Mouse (Mus musculus) neural tube, embryonic 11.5 days (tissue): ENCODE measurements around the gene Mesd. TPM values are rescaled to one million over a fixed set of nuclear protein-coding genes. Genes with fewer than 3 reads are reported as not detected.

ENCODE experiments used
- ATAC-seq: fragments of 200-750 bp; cut with Nextera tagmentation; 2 replicates; pipeline ENCODE4 v1.8.0; 2017; ENCODE audit warnings: moderate number of reproducible peaks, mild to moderate bottlenecking, moderate TSS enrichment, moderate library complexity; ENCODE audit not compliant: insufficient read depth, low FRiP score, low TSS enrichment
- DNase-seq: peaks from one replicate; pipeline ENCODE4 v3.0.0-alpha.2; 2015; ENCODE audit warnings: low spot score
- H3K27ac ChIP-seq: fragments of 300-500 bp; sonication (generic); 2 replicates; pipeline ENCODE4 v1.5.1; 2014; ENCODE audit warnings: low read depth, mild to moderate bottlenecking, low read length
- H3K27me3 ChIP-seq: fragments of 300-500 bp; sonication (generic); 2 replicates; pipeline ENCODE4 v1.6.1; 2014; ENCODE audit warnings: mild to moderate bottlenecking, low read length, mixed read lengths; ENCODE audit not compliant: control insufficient read depth, insufficient read depth
- H3K36me3 ChIP-seq: fragments of 300-500 bp; sonication (generic); 2 replicates; pipeline ENCODE4 v1.6.1; 2014; ENCODE audit warnings: mild to moderate bottlenecking, low read length, moderate library complexity, mixed read lengths; ENCODE audit not compliant: control insufficient read depth, insufficient read depth
- H3K4me1 ChIP-seq: fragments of 300-500 bp; sonication (generic); 2 replicates; pipeline ENCODE4 v1.6.1; 2014; ENCODE audit warnings: low read length, mixed read lengths; ENCODE audit not compliant: control insufficient read depth, insufficient read depth
- H3K4me2 ChIP-seq: fragments of 300-500 bp; sonication (generic); 2 replicates; pipeline ENCODE4 v1.6.1; 2014; ENCODE audit warnings: low read depth, mild to moderate bottlenecking, moderate library complexity
- H3K4me3 ChIP-seq: fragments of 300-500 bp; sonication (generic); 2 replicates; pipeline ENCODE4 v1.5.1; 2014; ENCODE audit warnings: low read depth, low read length
- H3K9ac ChIP-seq: fragments of 300-500 bp; sonication (generic); 2 replicates; pipeline ENCODE4 v1.6.1; 2014; ENCODE audit warnings: mild to moderate bottlenecking, low read length
- H3K9me3 ChIP-seq: fragments of 300-500 bp; sonication (generic); 2 replicates; pipeline ENCODE4 v1.6.1; 2016; ENCODE audit warnings: low read length; ENCODE audit not compliant: control insufficient read depth
- WGBS: fragments of 180-500 bp; shearing (Covaris S2); extraction: QIAGEN DNeasy Blood & Tissue Kit; methylation state at CpG from one replicate; pipeline ENCODE4 v1.1.7; 2014; 5-methylcytosine and 5-hydroxymethylcytosine counted together
- polyA plus RNA-seq: library from polyadenylated mRNA; unstranded; fragments of >200 nt; fragmentation: Nextera tagmentation; extraction: Ambion mirVana; gene quantifications from 2 replicates; pipeline ENCODE4 v1.2.1, GENCODE M21; 2014

Gene Mesd
- polyA plus RNA-seq, 1 experiment from 2014 or later = 70.1 TPM

- no peak for DNase-seq
- ATAC-seq = no peak
- no peaks in the 10 kb centered on the region for H3K9me3 ChIP-seq
- no peaks in the 10 kb centered on the region for H3K27me3 ChIP-seq
- H3K36me3 ChIP-seq = no peaks in the 10 kb centered on the region
- H3K27ac ChIP-seq = no peak overlapping the region
- H3K4me2 ChIP-seq = no peak overlapping the region
- H3K4me1 ChIP-seq = no peaks in the 10 kb centered on the region
- no peak overlapping the region for H3K9ac ChIP-seq
- 67% methylated on average over 3 of the region's 3 CpGs for WGBS
- H3K4me3 ChIP-seq = no peak overlapping the region
These were observed 37.4 kb downstream of the Mesd start for GRCm38 (mm10) chr7:83921637-83922036.

DNA sequence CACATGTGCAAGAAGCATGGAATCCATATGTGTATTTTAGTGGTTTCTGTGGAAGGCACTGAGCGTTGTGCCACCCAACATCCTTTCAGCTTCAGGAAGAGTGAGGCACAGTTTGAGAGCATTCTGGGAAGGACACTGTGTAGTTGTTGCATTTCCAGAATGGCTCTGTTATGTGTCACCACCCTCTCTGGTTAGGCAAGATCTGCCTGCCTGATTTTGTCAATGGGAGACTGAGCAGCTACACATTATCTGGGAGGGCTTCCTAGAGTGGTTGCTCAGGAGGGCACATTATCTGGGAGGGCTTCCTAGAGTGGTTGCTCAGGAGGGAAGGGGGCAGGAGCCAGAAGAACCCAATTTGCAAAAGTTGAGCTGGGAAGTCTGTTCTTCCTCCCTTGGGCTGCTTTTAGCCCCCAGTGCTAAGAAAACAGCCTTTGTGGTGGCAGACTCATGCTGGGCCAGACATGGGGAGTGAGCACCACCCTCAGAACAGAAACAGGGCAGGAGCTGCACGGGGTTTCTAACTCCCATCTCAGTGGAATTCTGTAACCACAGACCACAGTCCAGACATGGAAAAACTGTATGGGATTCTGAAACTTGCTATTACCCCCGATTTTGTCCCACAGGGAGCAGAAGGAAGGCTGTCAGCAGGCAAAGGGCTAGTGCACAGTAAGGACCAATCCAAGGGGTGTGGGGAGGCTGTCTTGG, 54.9 kb downstream of the Mesd start:
- Histone ChIP-seq H3K4me3 (no peak overlapping the region), H3K27me3 (no peaks in the 10 kb centered on the region), H3K9ac (no peak overlapping the region), H3K4me2 (no peak overlapping the region), H3K27ac (no peak overlapping the region), H3K9me3 (no peaks in the 10 kb centered on the region), H3K4me1 (no peaks in the 10 kb centered on the region), H3K36me3 (no peaks in the 10 kb centered on the region)
- no peak for DNase-seq
- 67% methylated on average over 3 of the region's 3 CpGs for WGBS
- ATAC-seq = no peak

DNA sequence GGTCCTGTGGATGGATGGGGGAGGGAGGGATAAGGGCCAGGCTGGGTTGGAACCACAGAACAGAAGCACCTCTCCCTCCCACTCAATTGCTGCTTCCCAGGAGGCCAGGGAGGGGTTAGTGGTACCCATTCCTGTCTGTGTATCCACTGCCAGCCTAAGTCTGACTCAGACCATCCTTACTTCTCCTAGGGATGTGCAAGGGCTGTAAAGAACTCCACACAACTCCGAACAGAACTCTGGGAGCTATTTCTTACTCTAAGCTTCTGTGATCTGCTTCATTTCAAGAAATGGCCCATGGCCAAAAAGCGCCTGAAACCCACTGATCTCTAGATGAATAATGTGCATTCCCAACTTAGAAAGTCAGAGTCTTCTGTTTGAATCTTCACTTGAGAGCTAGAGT, 55.9 kb downstream of the Mesd start:
- no peak overlapping the region for H3K4me3 ChIP-seq
- no peaks in the 10 kb centered on the region for H3K36me3 ChIP-seq
- no peaks in the 10 kb centered on the region for H3K9me3 ChIP-seq
- H3K9ac ChIP-seq = no peak overlapping the region
- no peak overlapping the region for H3K4me2 ChIP-seq
- DNase-seq (no peak), ATAC-seq (no peak)
- H3K27ac ChIP-seq = no peak overlapping the region
- H3K27me3 ChIP-seq = no peaks in the 10 kb centered on the region
- no peaks in the 10 kb centered on the region for H3K4me1 ChIP-seq
- WGBS = 82% methylated on average over 2 of the region's 2 CpGs

GRCm38 (mm10) chr7:83941701-83942101, 57.4 kb downstream of the Mesd start:
- H3K27ac ChIP-seq = no peak overlapping the region
- no peaks in the 10 kb centered on the region for H3K27me3 ChIP-seq
- ATAC-seq = no peak
- no peak overlapping the region for H3K4me2 ChIP-seq
- H3K9ac ChIP-seq = no peak overlapping the region
- no peaks in the 10 kb centered on the region for H3K9me3 ChIP-seq
- WGBS = 88% methylated on average over 8 of the region's 8 CpGs
- no peaks in the 10 kb centered on the region for H3K36me3 ChIP-seq
- DNase-seq = no peak
- H3K4me1 ChIP-seq = no peaks in the 10 kb centered on the region
- no peak overlapping the region for H3K4me3 ChIP-seq

DNA sequence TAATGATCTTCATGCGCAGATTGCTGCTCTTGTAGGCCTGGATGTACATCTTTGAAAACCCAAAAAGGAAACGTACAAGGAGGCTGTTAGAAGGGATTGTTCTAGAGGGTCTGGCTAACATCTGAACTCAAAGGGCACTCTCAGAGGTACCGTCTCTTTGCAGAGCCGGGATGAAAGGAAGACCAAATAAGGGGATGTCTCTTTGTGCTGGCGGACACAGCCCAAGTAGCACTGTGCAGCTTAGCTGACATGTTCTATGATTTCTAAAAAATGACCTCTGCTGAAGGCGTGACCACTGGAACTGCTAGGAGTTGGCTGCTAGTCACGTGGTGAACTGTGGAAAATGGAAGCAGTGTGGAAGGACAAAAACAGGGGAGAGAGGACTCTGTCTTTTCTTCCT, 64.5 kb downstream of the Mesd start:
- Histone ChIP-seq H3K9ac (no peak overlapping the region), H3K4me2 (no peak overlapping the region), H3K27ac (no peak overlapping the region), H3K4me3 (no peak overlapping the region), H3K27me3 (no peaks in the 10 kb centered on the region), H3K36me3 (no peaks in the 10 kb centered on the region), H3K9me3 (no peaks in the 10 kb centered on the region), H3K4me1 (no peaks in the 10 kb centered on the region)
- WGBS = 81% methylated on average over 7 of the region's 7 CpGs
- DNase-seq (no peak), ATAC-seq (no peak)

GRCm38 (mm10) chr7:83949662-83950061, 65.4 kb downstream of the Mesd start:
- Histone ChIP-seq H3K4me2 (no peak overlapping the region), H3K4me3 (no peak overlapping the region), H3K27me3 (no peaks in the 10 kb centered on the region), H3K4me1 (no peaks in the 10 kb centered on the region), H3K36me3 (no peaks in the 10 kb centered on the region), H3K9me3 (no peaks in the 10 kb centered on the region), H3K27ac (no peak overlapping the region), H3K9ac (no peak overlapping the region)
- WGBS = 84% methylated on average over 6 of the region's 6 CpGs
- ATAC-seq = no peak
- peak; percentile 11 for DNase-seq

Other genes starting within 250 kb of the Mesd start
- 1.4 and 1.9 TPM in 2 replicates for gene Il16, start 138.7 kb upstream of the Mesd start, polyA plus RNA-seq
- gene Cfap161, start 89.6 kb upstream of the Mesd start, polyA plus RNA-seq = not detected in 2 replicates
- gene Tlnrd1, start 161 bp upstream of the Mesd start, polyA plus RNA-seq = 17.8 and 19.8 TPM in 2 replicates
- 0.11 TPM in 1 of 2 replicates, not detected in the other for gene Cemip, start 202.0 kb downstream of the Mesd start, polyA plus RNA-seq